Mouse (Mus musculus) forebrain, embryonic 14.5 days (tissue): Measurements from ENCODE around the gene Gm21994. TPM values are rescaled to one million over a fixed set of nuclear protein-coding genes. Genes with fewer than 3 reads are reported as not detected.

Experiments
- polyA plus RNA-seq: library from polyadenylated mRNA; unstranded; fragments of >200 nt; fragmentation: Nextera tagmentation; extraction: Ambion mirVana; gene quantifications from 2 replicates; pipeline ENCODE4 v1.2.1, GENCODE M21; 2014

The Gm21994 gene
- polyA plus RNA-seq, 1 experiment from 2014 or later = 2.3 TPM

Other genes starting within 250 kb of the Gm21994 start
- gene Zfp120, start 118.9 kb downstream of the Gm21994 start, polyA plus RNA-seq = 13.8 and 16.0 TPM in 2 replicates
- gene Gm10770, start 75.9 kb downstream of the Gm21994 start, polyA plus RNA-seq = not detected in 2 replicates
- not detected in 2 replicates for gene Gm14139, start 73.8 kb downstream of the Gm21994 start, polyA plus RNA-seq
- gene Zfp937, start 37.5 kb downstream of the Gm21994 start, polyA plus RNA-seq = 8.9 and 10.7 TPM in 2 replicates
- gene Gm14124, start 1.9 kb upstream of the Gm21994 start, polyA plus RNA-seq = not detected in 2 replicates
- gene Gm10130, start 68.1 kb upstream of the Gm21994 start, polyA plus RNA-seq = 1.3 TPM in 1 of 2 replicates, not detected in the other
- 12.3 and 16.3 TPM in 2 replicates for gene 3300002I08Rik, start 107.2 kb upstream of the Gm21994 start, polyA plus RNA-seq
- 5.7 and 7.5 TPM in 2 replicates for gene Zfp442, start 195.9 kb upstream of the Gm21994 start, polyA plus RNA-seq
- gene Zfp345, start 229.5 kb upstream of the Gm21994 start, polyA plus RNA-seq = not detected in 2 replicates